Mouse (Mus musculus): Measurements from ENCODE around the gene Adad2.

- TF ChIP-seq CTCF (IDR thresholded peaks at IDR 0.05; ENCODE audit: borderline replicate concordance, extremely low read depth, insufficient read depth, insufficient read length) (no peak), POLR2A (IDR thresholded peaks at IDR 0.05; ENCODE audit: borderline replicate concordance, extremely low read depth, insufficient read depth, insufficient read length, poor library complexity, severe bottlenecking) (no peak)
These were observed 6.3 kb downstream of the Adad2 start for GRCm38 (mm10) chr8:119618887-119619286.
